In the genomic region with DNA sequence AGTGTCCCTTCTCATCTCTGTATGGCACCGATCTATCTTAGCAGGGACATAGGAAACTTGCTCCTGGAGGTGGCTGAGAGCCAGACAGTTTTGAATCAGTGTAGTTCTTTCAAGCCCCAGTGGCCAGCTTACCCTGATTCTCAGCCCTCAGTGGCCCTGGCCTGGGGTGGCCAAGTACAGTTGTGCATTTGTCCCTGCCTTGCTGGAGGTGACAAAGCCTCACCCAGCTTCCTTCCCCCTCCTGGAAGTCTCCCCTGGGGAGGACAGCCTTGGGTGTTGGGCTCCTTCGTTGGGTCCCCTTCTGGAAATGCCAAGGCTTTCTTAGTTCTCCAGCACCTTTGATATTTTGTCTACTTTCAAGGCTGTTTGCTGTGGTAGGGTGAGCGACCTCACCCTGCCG, we compare ENCODE assay signal across 12 mouse cellular contexts. TPM values are rescaled to one million over a fixed set of nuclear protein-coding genes. Genes with fewer than 3 reads are reported as not detected.
A peak's percentile ranks its signal among the peaks of the same experiment; 100 is the strongest.
DNase-seq lines count a peak whose midpoint lies in the region; ATAC-seq and TF ChIP-seq lines count a peak whose summit lies in the region.
"Had no signal": no experiment of that assay in that cellular context is flagged by ENCODE, and none has a peak within 500 bp of the region (broad histone marks: within the 10 kb centered on the region; RNA-seq: fewer than 3 reads in every experiment).

No protein-coding gene starts in this region.

- TF ChIP-seq CTCF in lung, postnatal 0 days (IDR thresholded peaks at IDR 0.05) = no peak
- TF ChIP-seq CTCF in intestine, postnatal 0 days (IDR thresholded peaks at IDR 0.05; ENCODE audit: low read depth) = no peak

- ATAC-seq in heart, embryonic 13.5 days (ENCODE audit: extremely low read depth, insufficient number of reproducible peaks, low FRiP score, low TSS enrichment) = no peak
- no peak for ATAC-seq in lung, postnatal 0 days
- ATAC-seq in intestine, postnatal 0 days = no peak
- ATAC-seq in stomach, embryonic 16.5 days (ENCODE audit: insufficient read depth, low FRiP score) = no peak

- H3K36me3 ChIP-seq in heart, embryonic 13.5 days = peaks cover 33% of the 10 kb centered on the region
- H3K36me3 ChIP-seq in lung, postnatal 0 days (ENCODE audit: insufficient read depth, low read length) = 0 out of 2 replicates have a peak, but pooled peaks cover 16% of the 10 kb centered on the region
- H3K36me3 ChIP-seq in intestine, postnatal 0 days (ENCODE audit: control insufficient read depth, insufficient read depth) = peaks cover 33% of the 10 kb centered on the region
- H3K36me3 ChIP-seq in stomach, embryonic 16.5 days (ENCODE audit: control insufficient read depth, insufficient read depth, low read length) = no peaks in the 10 kb centered on the region
- H3K36me3 ChIP-seq: forebrain, embryonic 12.5 days; midbrain, embryonic 12.5 days had no signal

- 0 out of 2 replicates have a peak overlapping the region, but pooled peaks have one; percentile 20 for H3K9ac ChIP-seq in heart, embryonic 13.5 days
- no peak overlapping the region for H3K9ac ChIP-seq in lung, postnatal 0 days (replicated peaks; ENCODE audit: low read depth)
- no peak overlapping the region for H3K9ac ChIP-seq in intestine, postnatal 0 days (ENCODE audit: low read depth, low read length)
- H3K9ac ChIP-seq in stomach, embryonic 16.5 days (ENCODE audit: low read length) = no peak overlapping the region
- H3K9ac ChIP-seq: forebrain, embryonic 12.5 days; midbrain, embryonic 12.5 days had no signal

- no peak for DNase-seq in heart, postnatal 10 days
- no peak for DNase-seq in lung, postnatal 0 days (ENCODE audit: low spot score)
- DNase-seq in lung, postnatal 4 days = no peak
- DNase-seq in layer of hippocampus, adult 9-10 months (ENCODE audit: low spot score) = no peak
- no peak for DNase-seq in left cerebral cortex, adult 18-20 months (ENCODE audit: low spot score in 2 of 2)

- no peak for TF ChIP-seq EP300 in lung, postnatal 0 days (IDR thresholded peaks at IDR 0.05)

- no peak overlapping the region for H3K4me3 ChIP-seq in heart, embryonic 13.5 days
- no peak overlapping the region for H3K4me3 ChIP-seq in lung, postnatal 0 days (ENCODE audit: low read depth, low read length)
- H3K4me3 ChIP-seq in intestine, postnatal 0 days (ENCODE audit: low read depth, low read length) = no peak overlapping the region
- no peak overlapping the region for H3K4me3 ChIP-seq in stomach, embryonic 16.5 days (replicated peaks; ENCODE audit: low read length)
- H3K4me3 ChIP-seq: forebrain, embryonic 12.5 days; midbrain, embryonic 12.5 days had no signal

- H3K9me3 ChIP-seq in heart, embryonic 13.5 days = no peaks in the 10 kb centered on the region
- H3K9me3 ChIP-seq in lung, postnatal 0 days (ENCODE audit: low read length) = no peaks in the 10 kb centered on the region
- H3K9me3 ChIP-seq in intestine, postnatal 0 days (ENCODE audit: control insufficient read depth) = no peaks in the 10 kb centered on the region
- H3K9me3 ChIP-seq in stomach, embryonic 16.5 days (replicated peaks; ENCODE audit: control insufficient read depth, low read length) = no peaks in the 10 kb centered on the region
- H3K9me3 ChIP-seq: forebrain, embryonic 12.5 days; midbrain, embryonic 12.5 days had no signal

- H3K4me1 ChIP-seq in heart, embryonic 13.5 days = peaks cover 46% of the 10 kb centered on the region
- H3K4me1 ChIP-seq in lung, postnatal 0 days (ENCODE audit: insufficient read depth, low read depth, low read length) = peaks cover 16% of the 10 kb centered on the region; the same call in 1 of the 2 replicates
- peaks cover 2% of the 10 kb centered on the region for H3K4me1 ChIP-seq in intestine, postnatal 0 days (replicated peaks; ENCODE audit: control insufficient read depth, insufficient read depth, low read length)
- peaks cover 20% of the 10 kb centered on the region for H3K4me1 ChIP-seq in stomach, embryonic 16.5 days (ENCODE audit: control insufficient read depth, insufficient read depth, low read length)

- intact Hi-C loops in heart, postnatal 10 days (cut with DNase I) = loop anchor here (2.0 kb wide), 1 partner anchor 17 kb away; no protein-coding TSS in a partner anchor

- no peaks in the 10 kb centered on the region for H3K27me3 ChIP-seq in heart, embryonic 13.5 days (replicated peaks)
- no peaks in the 10 kb centered on the region for H3K27me3 ChIP-seq in lung, postnatal 0 days (replicated peaks; ENCODE audit: insufficient read depth, low read length)
- no peaks in the 10 kb centered on the region for H3K27me3 ChIP-seq in intestine, postnatal 0 days (replicated peaks; ENCODE audit: control insufficient read depth, insufficient read depth, low read length)
- H3K27me3 ChIP-seq in stomach, embryonic 16.5 days (ENCODE audit: control insufficient read depth, insufficient read depth, low read length) = no peaks in the 10 kb centered on the region

- H3K4me2 ChIP-seq in heart, embryonic 13.5 days = peak overlapping the region; percentile 55
- peak overlapping the region; percentile 87 for H3K4me2 ChIP-seq in lung, postnatal 0 days (replicated peaks; ENCODE audit: low read depth, low read length)
- peak overlapping the region; percentile 79 for H3K4me2 ChIP-seq in intestine, postnatal 0 days (replicated peaks; ENCODE audit: low read depth)
- H3K4me2 ChIP-seq in stomach, embryonic 16.5 days (ENCODE audit: low read depth, low read length) = no peak overlapping the region
- H3K4me2 ChIP-seq: forebrain, embryonic 12.5 days; midbrain, embryonic 12.5 days had no signal

- no peak overlapping the region for H3K27ac ChIP-seq in heart, embryonic 13.5 days (replicated peaks)
- H3K27ac ChIP-seq in lung, postnatal 0 days (ENCODE audit: low read length) = no peak overlapping the region
- H3K27ac ChIP-seq in intestine, postnatal 0 days (ENCODE audit: low read depth, low read length) = no peak overlapping the region
- H3K27ac ChIP-seq in stomach, embryonic 16.5 days (ENCODE audit: low read length) = 0 out of 2 replicates have a peak overlapping the region, but pooled peaks have one; percentile 6
- H3K27ac ChIP-seq: forebrain, embryonic 12.5 days; midbrain, embryonic 12.5 days had no signal

- WGBS in heart, embryonic 13.5 days = 74% methylated on average over 4 of the region's 4 CpGs
- WGBS in lung, postnatal 0 days = 40% methylated on average over 4 of the region's 4 CpGs
- WGBS in intestine, postnatal 0 days = 60% methylated on average over 4 of the region's 4 CpGs
- 64% methylated on average over 4 of the region's 4 CpGs for WGBS in stomach, embryonic 16.5 days

RNA-seq across cellular contexts. Expression of gene Trim25, which starts 4.5 kb away (rescaled TPM):
- 14.1 and 14.8 TPM in 2 replicates for polyA plus RNA-seq in heart, embryonic 13.5 days (2015; fragmentation: Nextera tagmentation; extraction: Ambion mirVana)
- 10 to 100 TPM; 32.9 to 33.3 TPM for total RNA-seq in heart, postnatal 10 days (2021)
- polyA plus RNA-seq in lung, postnatal 0 days (2015; fragmentation: Nextera tagmentation; extraction: Ambion mirVana) = 23.5 and 24.3 TPM in 2 replicates
- 24.2 and 26.2 TPM in 2 replicates for polyA plus RNA-seq in intestine, postnatal 0 days (2015; fragmentation: Nextera tagmentation; extraction: Ambion mirVana)
- 27.8 and 29.0 TPM in 2 replicates for polyA plus RNA-seq in stomach, embryonic 16.5 days (2015; fragmentation: Nextera tagmentation; extraction: Ambion mirVana)
- total RNA-seq in left cerebral cortex, adult 18-20 months (2021) = 1 to 10 TPM; 3.1 to 4.5 TPM

RNA-seq across cellular contexts. Expression of gene Coil, which starts 33.7 kb away (rescaled TPM):
- polyA plus RNA-seq in heart, embryonic 13.5 days (2015; fragmentation: Nextera tagmentation; extraction: Ambion mirVana) = 9.9 and 10.1 TPM in 2 replicates
- total RNA-seq in heart, postnatal 10 days (2021) = 1 to 10 TPM; 6.0 to 7.5 TPM
- polyA plus RNA-seq in lung, postnatal 0 days (2015; fragmentation: Nextera tagmentation; extraction: Ambion mirVana) = 5.6 and 5.8 TPM in 2 replicates
- polyA plus RNA-seq in intestine, postnatal 0 days (2015; fragmentation: Nextera tagmentation; extraction: Ambion mirVana) = 4.1 and 4.6 TPM in 2 replicates
- 10.1 and 10.7 TPM in 2 replicates for polyA plus RNA-seq in stomach, embryonic 16.5 days (2015; fragmentation: Nextera tagmentation; extraction: Ambion mirVana)
- 10 to 100 TPM; 20.6 to 22.1 TPM for total RNA-seq in left cerebral cortex, adult 18-20 months (2021)

RNA-seq across cellular contexts. Expression of gene Elobl, which starts 37.0 kb away (rescaled TPM):
- not detected in 2 replicates for polyA plus RNA-seq in heart, embryonic 13.5 days (2015; fragmentation: Nextera tagmentation; extraction: Ambion mirVana)
- not detected for total RNA-seq in heart, postnatal 10 days (2021)
- polyA plus RNA-seq in lung, postnatal 0 days (2015; fragmentation: Nextera tagmentation; extraction: Ambion mirVana) = not detected in 2 replicates
- polyA plus RNA-seq in intestine, postnatal 0 days (2015; fragmentation: Nextera tagmentation; extraction: Ambion mirVana) = not detected in 2 replicates
- polyA plus RNA-seq in stomach, embryonic 16.5 days (2015; fragmentation: Nextera tagmentation; extraction: Ambion mirVana) = not detected in 2 replicates
- not detected for total RNA-seq in left cerebral cortex, adult 18-20 months (2021)
- total RNA-seq: gastrocnemius, postnatal 4 days had no signal
- polyA plus RNA-seq: forebrain, embryonic 12.5 days; limb, embryonic 11.5 days; midbrain, embryonic 12.5 days had no signal

RNA-seq across cellular contexts. Expression of gene Scpep1, which starts 48.5 kb away (rescaled TPM):
- polyA plus RNA-seq in heart, embryonic 13.5 days (2015; fragmentation: Nextera tagmentation; extraction: Ambion mirVana) = 44.6 and 49.1 TPM in 2 replicates
- 10 to 100 TPM; 34.2 to 34.6 TPM for total RNA-seq in heart, postnatal 10 days (2021)
- 63.0 and 68.8 TPM in 2 replicates for polyA plus RNA-seq in lung, postnatal 0 days (2015; fragmentation: Nextera tagmentation; extraction: Ambion mirVana)
- 191 and 210 TPM in 2 replicates for polyA plus RNA-seq in intestine, postnatal 0 days (2015; fragmentation: Nextera tagmentation; extraction: Ambion mirVana)
- polyA plus RNA-seq in stomach, embryonic 16.5 days (2015; fragmentation: Nextera tagmentation; extraction: Ambion mirVana) = 88.2 and 93.1 TPM in 2 replicates
- total RNA-seq in left cerebral cortex, adult 18-20 months (2021) = 10 to 100 TPM; 19.2 to 20.4 TPM
